Mouse (Mus musculus): ENCODE results near the gene Ube2v1.

The Ube2v1 gene

DNA sequence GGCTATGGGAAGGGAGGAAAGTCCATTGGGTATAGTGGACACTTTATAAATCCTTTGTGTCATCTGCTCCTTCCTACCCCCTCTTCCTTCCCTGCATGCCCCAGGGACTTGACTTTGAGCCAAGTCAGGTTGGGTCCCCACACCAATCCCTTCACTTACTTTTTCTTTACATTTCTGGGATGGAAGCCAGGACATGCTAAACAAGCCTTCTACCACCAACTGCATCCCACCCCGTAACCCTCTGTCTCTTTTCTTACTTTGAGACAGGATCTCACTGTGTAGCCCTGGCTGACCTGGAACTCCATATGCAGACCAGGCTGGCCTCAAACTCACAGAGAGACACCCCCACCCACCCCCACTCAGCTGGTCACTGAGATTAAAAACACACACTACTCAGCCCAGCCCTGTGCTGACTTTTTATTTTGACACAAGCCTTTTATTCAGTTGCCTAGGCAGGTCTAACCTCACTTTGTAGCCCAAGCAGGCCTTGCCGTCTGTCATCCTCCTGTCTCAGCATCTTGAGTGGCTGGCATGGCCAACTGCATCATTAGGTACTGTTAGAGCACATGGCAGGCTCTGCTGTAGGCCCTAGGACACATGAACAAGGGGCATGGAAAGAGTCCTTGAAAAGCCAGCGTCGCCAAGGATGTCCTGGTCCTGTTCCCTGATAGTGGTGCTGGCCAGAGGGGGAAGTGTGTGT lies 38.2 kb downstream of the Ube2v1 start:
- no peak for DNase-seq

DNA sequence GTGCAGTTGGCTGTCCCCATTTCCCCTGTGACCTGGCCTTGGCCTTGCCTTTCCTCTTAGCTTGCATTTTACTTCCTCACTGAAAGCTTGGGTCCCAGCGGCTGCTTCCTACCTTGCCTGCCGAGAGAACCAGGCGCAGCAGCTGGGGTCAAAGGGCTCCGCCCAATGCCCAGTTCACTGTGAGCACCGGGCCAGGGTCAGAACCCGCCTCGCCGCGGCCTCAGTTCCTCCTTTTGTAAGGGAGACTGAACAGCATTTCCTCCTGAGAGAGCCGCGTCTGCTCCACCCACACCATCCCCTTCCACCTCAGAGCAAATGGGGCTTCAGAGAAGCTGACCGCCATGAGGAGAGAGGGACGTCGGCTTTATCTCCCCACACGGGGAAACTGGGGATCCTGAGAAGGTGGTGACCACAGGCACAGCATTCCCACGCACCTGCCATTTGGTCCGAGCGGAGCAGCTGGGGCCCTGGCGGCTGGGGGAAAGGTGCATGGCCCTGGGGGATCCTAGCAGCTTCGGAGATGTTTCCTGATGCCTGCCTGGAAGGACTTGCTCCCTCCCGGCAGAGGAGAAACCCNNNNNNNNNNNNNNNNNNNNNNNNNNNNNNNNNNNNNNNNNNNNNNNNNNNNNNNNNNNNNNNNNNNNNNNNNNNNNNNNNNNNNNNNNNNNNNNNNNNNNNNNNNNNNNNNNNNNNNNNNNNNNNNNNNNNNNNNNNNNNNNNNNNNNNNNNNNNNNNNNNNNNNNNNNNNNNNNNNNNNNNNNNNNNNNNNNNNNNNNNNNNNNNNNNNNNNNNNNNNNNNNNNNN lies 42.9 kb downstream of the Ube2v1 start:
- DNase-seq = peak; percentile 69 to 83

DNA sequence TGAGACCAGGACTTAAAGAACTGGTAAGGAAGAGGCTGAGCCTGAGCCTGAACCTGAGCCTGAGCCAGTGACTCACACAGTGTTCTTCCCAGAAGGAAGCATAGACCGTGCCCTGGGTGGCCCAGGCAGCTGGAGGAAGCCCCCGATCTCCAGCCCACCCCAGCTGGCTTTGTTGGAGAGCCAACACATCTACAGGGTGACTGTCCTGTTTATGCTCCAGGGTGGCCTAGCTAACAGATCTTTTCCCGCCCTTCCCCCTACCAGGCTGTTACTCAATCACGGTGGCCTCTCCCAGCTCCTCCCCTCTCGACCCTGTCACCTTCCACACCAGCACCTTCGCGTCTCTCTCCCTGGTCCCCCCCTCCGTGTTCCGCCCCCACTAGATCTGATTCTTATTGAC lies 44.9 kb downstream of the Ube2v1 start:
- DNase-seq = no peak

DNA sequence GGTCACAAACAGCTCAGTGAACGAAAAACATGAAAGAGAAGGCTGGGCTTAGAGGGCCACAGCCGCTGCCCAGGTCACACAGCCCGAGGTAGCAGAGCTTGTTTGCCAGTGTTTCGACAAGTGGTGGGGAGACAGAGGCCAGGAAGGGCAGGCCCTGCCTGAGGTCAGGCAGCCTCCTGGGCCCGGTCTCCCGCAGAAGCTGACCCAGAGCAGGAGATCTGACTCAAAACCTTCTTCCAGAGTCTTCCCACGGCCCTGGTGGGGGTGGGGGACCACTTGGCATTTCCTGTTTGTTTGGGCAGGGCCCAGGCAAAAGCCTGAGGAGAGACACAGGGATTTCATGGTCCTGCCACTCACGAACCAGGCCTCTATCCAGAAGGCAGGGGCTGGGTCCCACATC lies 45.9 kb downstream of the Ube2v1 start:
- DNase-seq = peak; percentile 71 to 85

DNA sequence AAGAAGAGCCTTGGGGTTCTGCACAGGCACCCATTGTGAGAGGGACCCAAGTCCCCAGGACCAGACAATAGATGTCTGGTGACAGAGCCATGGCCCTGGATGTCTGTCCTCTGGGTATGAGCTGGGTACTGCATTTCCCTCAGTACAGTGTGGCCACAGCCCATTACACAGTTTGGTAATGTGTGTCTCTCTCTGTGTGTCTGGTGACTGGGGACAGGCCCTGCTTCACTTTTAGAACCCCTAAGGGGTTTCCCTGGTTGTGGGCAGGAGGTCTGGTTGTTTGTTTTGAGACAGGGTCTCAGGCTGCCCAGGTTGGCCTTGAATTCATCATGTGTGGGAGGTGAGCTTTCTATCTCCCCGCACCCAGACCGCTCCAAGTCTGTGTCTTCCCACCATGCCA lies 46.6 kb downstream of the Ube2v1 start:
- no peak for DNase-seq

DNA sequence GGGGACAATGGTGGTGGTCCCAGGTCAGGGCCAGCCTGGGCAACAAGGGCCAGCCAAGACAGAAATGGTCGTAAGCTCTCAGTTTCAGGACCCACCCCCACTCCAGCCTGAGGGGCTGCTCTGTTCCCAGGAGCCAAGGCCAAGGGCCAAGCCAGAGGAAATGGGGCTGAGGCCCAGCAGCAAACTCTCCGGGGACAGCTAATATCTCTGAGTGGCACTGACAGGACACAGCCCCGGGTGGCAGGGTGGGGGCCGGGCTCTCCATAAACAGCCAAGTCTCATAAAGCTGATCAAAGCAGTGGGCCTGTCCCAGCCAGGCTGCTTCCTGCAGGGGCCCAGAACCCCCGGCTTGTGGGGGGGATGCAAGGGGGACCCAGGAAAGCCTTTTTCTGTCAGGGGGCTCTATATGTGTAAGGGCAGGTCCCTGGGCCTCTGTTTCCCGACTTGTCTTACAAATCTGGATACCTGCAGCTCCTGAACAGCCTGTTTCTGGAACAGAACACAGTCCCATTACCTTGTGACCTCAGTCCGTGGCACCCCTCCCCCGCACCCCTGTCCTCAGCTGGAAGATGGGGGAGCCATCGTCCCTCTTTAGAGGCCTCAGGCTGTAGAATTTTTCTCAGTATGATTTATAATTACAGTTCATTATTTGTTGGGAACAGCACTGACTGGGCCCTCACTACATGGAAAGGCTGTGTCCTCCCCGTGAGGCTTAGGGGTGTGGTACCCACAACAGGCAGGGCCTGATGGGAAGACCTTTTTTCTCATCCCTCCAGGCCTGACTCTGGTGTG lies 48.5 kb downstream of the Ube2v1 start:
- no peak for DNase-seq

DNA sequence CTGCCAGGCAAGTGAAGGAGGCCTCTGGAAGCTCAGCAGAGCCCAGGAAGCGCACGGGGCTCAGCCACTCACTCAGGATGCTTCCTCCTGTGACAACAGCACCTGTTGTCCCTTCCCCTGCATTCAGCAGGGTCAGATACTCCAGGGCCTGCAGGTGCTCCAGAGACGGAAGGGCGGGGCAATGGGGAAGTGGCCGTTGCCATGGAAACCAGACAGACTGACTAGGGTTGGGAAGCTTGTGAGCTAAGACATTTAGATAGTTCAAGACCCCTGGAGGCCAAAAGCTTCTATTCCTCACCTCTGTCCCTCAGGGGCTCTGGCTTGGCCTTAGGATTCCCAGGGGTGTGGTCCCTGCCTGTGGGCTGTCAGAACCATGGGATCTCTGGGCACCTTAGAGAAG lies 53.4 kb downstream of the Ube2v1 start:
- DNase-seq = peak in 1 of 2 experiments; percentile 45

DNA sequence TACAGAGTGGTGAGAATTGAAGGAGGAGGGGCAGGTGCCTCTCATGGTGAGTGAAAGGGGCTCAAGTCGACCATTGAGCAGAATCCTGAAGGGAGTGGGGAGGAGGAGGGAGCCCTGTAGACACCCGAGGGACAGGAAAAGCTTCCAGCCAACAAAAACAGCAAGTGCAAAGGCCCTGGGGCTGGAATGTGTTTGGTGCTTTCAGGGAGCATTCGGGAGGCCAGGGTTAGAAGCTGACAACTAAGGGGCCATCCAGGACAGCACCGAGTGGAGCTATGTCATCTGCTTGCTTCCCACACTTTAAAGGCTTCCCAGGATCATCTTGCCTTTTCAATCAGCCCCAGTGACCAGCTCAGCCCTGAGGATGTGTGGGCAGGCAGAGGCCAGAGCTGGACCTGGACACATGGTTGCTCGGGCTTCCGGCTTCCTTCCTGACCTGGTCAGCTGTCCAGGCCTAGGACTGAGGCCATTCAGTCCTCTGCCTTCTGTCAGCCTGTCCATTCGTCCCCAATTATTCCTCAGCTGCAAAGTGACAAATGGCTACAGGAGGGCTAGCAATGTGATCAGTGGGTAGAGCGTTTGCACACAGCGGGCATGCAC lies 54.6 kb downstream of the Ube2v1 start:
- peak; percentile 48 to 64 for DNase-seq

DNA sequence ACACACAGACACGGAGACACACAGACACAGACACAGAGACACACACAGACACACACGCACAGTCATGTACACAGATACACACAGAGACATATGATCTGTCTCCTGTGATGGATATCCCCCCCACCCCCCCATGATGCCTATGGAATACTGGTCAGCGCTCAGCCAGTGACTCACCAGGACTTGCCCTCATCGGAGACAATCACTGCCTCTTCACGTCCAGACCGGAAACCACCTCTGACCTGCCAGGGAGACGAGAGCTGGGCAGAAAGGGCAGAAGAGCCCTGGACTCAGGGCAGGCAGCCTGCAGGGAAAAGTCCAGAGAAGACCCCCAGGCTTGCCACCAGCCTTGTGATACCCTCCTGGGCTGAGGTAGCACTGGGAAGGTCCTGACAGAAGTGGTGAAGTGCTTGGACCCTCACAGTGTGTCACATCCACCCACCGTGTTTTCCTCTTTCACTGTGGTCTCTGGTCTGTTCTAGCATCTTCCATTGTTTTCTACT lies 55.7 kb downstream of the Ube2v1 start:
- DNase-seq = no peak

DNA sequence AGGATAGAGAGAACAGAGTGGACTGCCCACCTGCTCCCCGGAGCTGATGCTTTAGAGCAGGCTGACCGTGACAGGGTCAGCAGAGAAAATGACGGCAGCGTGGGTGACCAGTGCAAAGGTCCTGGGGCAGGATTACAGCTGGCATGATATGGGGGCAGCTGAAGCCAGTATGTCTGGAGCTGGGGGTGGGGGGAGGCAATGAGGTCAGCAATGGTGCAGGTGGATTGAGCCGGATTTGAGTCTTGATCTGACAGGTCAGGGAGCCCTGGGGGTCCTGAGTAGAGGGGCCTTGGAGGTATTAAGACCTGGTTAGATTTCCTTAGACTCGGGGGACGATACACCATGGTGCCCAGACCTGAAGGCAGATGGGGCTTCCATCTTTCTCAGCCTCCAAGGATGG lies 56.3 kb downstream of the Ube2v1 start:
- no peak for DNase-seq

DNA sequence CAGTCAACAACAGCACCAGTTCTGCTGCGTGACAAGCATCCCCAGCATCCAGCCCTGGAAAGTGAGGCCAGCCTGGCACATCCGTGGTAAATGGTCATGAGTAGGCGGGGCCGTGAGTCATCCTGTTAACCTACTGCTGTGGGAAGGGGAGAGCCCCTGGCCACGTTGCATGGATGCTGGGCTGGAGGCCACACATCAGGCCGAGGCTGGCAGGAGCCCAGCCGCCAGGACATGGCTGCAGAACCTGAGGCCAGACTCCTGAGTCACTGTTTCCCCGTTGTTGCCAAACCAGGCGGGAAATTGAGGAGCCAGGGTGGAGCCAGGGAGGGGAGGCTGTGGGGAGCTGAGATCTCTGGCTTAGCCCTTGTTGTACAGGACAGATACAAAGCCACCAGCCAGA lies 57.1 kb downstream of the Ube2v1 start:
- DNase-seq = peak in 1 of 2 experiments; percentile 53

DNA sequence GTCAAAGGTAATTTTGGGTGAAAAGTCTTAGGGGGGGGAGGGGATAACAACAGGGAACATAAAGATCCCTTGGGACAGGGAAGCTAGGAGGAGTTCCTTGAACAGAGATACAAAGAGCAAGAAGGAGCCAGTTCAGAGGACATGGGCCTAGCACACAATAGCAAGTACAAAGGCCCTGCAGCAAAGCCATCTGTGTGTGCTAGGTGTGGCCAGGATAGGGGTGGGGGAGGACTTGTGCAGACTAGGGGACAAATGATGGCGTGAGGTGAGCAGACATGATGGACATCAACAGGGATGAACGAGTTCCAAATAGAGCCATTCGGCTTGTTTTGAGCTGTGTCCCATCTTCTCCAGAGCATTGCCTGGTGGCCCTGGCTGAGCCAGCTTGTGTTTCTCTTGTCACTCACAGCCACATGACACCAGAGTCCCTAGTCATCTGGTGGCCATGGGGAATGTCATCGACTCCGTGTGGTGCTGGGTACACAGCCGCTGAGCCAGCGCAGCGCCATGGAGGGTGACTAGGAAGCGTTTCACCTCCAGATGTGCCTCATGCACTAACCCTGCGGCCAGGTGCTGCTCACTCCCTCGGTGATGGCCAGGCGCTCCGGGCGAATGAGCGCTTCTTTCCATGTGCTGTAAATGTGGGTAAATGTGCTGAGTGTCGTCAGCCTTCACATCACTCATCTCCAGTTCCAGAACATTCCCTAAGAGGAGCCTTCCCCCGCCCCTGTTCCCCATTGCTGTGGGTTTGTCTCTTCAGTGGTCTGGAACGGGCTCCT lies 60.3 kb downstream of the Ube2v1 start:
- DNase-seq = no peak

DNA sequence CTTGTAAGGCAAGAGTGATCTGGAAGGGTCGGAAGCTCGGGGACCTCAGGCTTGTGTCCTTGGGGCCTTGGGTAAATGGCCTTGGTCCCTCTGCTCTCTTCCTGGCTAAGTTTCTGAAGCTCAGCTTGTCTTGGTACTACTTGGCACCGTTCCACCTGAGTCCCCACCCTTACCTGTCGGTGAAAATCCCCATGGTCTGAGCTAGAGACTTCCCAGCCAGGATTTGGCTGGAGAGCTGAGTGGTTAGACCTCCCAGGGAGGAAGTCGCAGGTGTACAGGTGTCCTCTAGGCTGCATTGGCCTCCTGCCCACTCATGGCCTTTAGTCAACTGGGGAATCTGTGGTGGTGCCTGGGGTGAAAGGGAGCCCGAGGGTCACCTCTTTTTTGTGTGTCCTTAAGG lies 61.1 kb downstream of the Ube2v1 start:
- DNase-seq = no peak

DNA sequence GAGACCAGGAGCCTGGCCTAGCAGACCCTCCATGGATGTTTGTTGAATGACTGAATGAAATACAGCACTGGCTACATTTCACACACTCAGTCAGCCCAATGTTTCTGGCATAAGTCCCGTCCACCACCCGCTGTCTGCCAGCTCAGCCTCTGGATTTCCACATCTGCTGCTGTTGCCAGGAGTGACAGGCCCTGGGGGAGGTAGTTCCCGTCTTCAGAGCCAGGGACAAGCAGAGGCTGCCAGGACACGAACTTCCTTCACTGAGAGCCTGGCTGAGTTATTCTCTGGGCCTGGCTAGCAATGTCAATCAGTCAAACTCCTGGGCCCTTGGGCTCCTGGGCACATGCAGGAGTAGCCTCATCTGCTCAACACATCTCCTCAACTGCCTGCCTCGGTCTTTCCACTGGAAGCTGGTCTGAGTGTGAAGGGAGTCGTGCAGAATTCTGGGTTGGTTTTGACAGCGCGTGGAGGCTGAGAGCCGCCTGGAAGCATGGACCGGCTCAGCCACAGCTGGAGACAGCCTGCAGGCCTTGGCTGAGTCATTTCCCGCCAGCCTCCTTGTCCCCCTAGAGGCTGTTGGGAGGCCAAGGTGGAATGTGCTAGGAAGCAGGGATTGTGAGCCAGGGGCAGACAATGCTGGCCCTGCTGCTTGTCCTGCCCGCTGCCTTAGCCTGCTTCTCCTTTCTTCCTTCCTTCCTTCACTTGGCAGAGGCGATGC lies 61.8 kb downstream of the Ube2v1 start:
- DNase-seq = peak; percentile 66 to 83

DNA sequence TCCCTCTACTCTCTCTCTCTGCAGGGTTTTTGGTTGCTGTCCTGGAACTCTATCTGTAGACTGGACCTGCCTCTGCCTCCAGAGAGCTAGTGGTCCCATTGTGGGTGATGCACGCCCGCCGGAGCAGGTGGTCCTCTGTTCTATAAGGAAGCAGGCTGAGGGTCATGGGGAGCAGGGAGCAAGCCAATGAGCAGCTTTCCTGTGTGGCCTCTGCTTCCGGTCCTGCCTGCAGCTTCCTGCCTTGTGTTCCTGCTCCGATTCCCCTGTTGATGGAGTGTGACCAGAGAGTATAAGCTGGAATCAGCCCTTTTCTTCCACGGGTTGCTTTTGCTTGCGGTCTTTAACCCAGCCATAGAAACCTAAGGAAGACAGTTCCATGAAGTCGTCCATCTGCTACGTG lies 63.8 kb downstream of the Ube2v1 start:
- no peak for DNase-seq

DNA sequence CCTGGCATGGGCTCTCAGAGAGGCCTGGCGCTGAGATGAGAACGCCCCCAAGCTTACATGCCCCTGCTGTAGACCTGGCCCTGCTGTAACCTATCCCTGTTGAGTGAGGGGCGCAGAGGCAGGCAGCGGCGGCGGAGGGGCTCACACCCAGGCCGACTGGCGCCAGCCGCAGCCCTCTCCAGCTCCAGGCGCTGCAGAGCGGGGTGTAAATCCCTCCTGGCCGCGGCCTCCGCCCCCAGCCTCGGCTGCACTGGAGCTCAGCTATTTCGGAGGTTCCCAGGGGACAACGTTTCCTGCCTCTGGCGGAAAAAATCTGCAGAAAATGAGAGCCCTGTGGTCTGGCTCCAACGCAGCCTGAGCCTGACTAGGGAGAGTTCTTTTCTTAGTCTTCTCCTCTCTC lies 66.2 kb downstream of the Ube2v1 start:
- DNase-seq = peak; percentile 79 to 85

DNA sequence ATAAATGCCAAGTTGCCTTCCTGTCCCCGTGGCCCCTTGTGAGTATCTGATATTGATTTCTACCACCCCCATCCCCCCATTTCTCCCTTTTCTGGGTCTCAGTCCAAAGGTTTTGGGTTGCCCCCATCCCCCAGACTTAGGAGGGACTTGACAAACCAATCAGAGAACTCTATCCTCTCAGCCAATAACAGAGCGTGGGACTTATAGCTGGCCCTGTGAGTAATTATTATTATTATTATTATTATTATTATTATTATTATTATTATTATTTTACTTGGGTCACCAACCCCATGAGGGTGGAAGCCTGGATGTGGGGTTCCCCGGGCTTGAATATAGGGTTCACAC lies 66.6 kb downstream of the Ube2v1 start:
- DNase-seq = no peak

DNA sequence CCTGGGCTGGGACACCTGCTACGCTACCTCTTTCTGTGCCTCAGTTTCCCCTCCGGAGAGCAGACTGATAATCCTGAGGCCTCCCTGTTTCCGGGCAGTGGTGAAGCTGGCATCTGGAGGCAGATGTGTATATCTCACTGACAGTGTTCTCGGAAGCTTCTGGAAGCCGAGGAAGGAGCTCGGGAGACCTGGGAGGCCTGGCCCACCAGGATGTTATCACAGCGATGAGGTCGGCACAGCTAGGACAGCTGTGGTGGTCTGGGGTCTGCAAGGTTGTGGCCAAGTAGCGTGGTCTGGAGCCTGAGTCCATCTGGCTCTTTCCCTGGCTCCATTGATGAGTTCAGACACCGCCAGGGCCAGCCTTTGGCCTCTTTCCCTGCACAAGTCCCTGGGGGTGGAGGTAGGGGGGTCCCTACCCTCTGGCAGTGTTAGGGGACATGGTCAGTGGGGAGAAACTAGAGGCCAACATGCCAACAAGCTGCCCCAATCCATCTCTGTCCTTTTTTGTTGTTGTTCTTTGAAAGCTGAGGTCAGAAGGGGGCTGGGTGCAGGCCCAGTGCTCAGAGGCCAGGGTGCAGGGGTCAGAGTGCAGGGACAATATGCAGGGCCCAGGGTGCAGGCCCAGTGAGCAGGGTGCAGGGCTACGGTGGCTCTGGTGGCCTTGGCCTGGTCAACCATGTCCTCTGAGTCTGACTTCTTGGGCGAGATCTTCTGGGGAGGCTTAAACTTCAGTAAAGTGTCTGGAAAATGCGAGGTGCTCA lies 67.2 kb downstream of the Ube2v1 start:
- peak; percentile 39 to 47 for DNase-seq

DNA sequence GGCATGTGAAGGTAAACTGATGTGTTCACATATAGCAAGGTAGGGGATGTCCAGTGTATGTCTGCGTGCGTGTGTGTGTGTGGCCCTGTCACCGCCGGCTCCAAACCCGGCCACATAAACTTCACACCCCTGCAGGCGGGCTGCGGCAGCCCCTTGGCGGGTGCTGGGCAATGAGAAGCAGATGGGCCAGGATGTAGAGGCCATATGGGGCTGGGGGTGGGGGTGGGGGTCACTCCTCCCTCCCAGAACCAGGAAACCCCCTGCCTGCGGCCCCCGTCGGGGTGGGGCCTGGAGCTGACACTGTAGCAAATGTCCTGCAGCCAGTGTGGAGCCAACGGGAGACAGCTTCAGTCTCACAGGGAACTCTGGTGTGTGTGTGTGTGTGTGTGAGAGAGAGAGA lies 68.2 kb downstream of the Ube2v1 start:
- no peak for DNase-seq

DNA sequence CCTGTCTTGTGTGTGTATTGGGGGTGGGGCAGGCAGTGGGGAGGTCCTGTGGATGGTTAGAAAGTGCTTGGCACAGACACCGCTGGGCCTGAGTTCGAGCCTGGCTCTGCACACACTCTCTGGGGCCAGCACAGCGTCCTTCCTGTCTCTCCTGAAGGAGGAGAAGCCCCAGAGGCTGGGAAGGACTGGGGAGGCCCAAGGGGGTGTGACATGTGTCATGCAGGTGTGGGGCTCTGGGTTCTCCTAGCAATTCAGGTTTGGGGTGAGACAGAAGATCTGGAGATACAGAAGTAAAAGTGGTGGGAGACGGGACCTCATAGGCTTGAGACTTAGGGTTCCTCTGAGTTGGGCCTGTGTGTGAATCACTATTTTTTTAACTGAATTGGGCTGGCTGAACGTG lies 68.9 kb downstream of the Ube2v1 start:
- DNase-seq = no peak

DNA sequence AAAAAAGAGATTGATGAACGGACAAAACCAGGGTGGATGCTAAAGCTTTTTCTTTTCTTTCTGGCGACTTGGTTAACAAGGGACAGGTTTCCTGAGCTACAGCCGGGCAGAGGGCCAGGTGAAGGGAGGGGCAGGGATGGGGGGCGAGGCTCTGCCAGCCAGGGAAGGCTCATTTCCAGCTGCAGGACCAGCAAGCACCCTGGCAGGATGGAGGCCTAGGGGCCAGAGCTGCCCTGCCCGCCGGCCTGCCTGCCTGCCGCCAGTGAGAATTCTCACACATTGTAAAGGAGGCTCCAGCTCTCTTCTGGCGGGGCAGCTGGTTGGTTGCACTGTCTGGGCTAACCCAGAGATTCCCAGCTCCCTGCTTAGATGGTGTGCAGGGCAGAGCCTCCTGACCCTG lies 69.8 kb downstream of the Ube2v1 start:
- DNase-seq = peak; percentile 65 to 68
